Mouse (Mus musculus): ENCODE data around the gene Rab5b. TPM values are rescaled to one million over a fixed set of nuclear protein-coding genes. Genes with fewer than 3 reads are reported as not detected.
A peak's percentile ranks its signal among the peaks of the same experiment; 100 is the strongest.

Rab5b gene
- polyA plus RNA-seq, 1 experiment from 2014 or later, result 82.9 TPM

- H3K4me3 ChIP-seq (ENCODE audit: low read depth, low read length), result peak within 1 kb of the TSS; percentile 78
- ATAC-seq (ENCODE audit: insufficient read depth, low FRiP score, low TSS enrichment), result no peak
- H3K9ac ChIP-seq (ENCODE audit: low read length), result peak within 1 kb of the TSS; percentile 76
- WGBS, result 18% methylated on average over 4 of the region's 4 CpGs
- H3K27ac ChIP-seq (ENCODE audit: low read depth, low read length), result peak within 1 kb of the TSS; percentile 82
- H3K9me3 ChIP-seq (ENCODE audit: control insufficient read depth, low read length), result no peaks in the 10 kb centered on the region
- no peaks in the 10 kb centered on the region for H3K27me3 ChIP-seq (ENCODE audit: control insufficient read depth, insufficient read depth, low read length)
- H3K36me3 ChIP-seq (ENCODE audit: control insufficient read depth, insufficient read depth, low read length), result 0 out of 2 replicates have a peak, but pooled peaks cover 2% of the 10 kb centered on the region
- DNase-seq (ENCODE audit: low spot score), result no peak
- peak within 1 kb of the TSS; percentile 79 for H3K4me2 ChIP-seq (ENCODE audit: low read depth)
- peaks cover 5% of the 10 kb centered on the region for H3K4me1 ChIP-seq (ENCODE audit: control insufficient read depth, insufficient read depth, low read length)
Measured at GRCm38 (mm10) chr10:128703895-128704294, 7.8 kb upstream of the Rab5b start, which contains the start of gene Pmel. Gene Pmel, plus strand, starts transcription at chr10:128704195.

- ATAC-seq (ENCODE audit: insufficient read depth, low FRiP score, low TSS enrichment) (no peak), DNase-seq (ENCODE audit: low spot score) (no peak)
- H3K4me1 ChIP-seq (ENCODE audit: control insufficient read depth, insufficient read depth, low read length), result peaks cover 5% of the 10 kb centered on the region
- H3K4me2 ChIP-seq (ENCODE audit: low read depth), result no peak overlapping the region
- H3K9me3 ChIP-seq (ENCODE audit: control insufficient read depth, low read length), result no peaks in the 10 kb centered on the region
- H3K4me3 ChIP-seq (ENCODE audit: low read depth, low read length), result no peak overlapping the region
- 87% methylated on average over 6 of the region's 6 CpGs for WGBS
- H3K9ac ChIP-seq (ENCODE audit: low read length), result no peak overlapping the region
- H3K27me3 ChIP-seq (ENCODE audit: control insufficient read depth, insufficient read depth, low read length), result no peaks in the 10 kb centered on the region
- peaks cover 4% of the 10 kb centered on the region; the same call in 1 of the 2 replicates for H3K36me3 ChIP-seq (ENCODE audit: control insufficient read depth, insufficient read depth, low read length)
- H3K27ac ChIP-seq (ENCODE audit: low read depth, low read length), result no peak overlapping the region
Measured at GRCm38 (mm10) chr10:128702328-128703007, 6.4 kb upstream of the Rab5b start.

GRCm38 (mm10) chr10:128700712-128701111, 4.6 kb upstream of the Rab5b start:
- H3K27ac ChIP-seq (ENCODE audit: low read depth, low read length), result no peak overlapping the region
- no peak overlapping the region for H3K4me2 ChIP-seq (ENCODE audit: low read depth)
- H3K9ac ChIP-seq (ENCODE audit: low read length), result no peak overlapping the region
- H3K4me1 ChIP-seq (ENCODE audit: control insufficient read depth, insufficient read depth, low read length), result peaks cover 5% of the 10 kb centered on the region
- DNase-seq (ENCODE audit: low spot score) (no peak), ATAC-seq (ENCODE audit: insufficient read depth, low FRiP score, low TSS enrichment) (no peak)
- no peak overlapping the region for H3K4me3 ChIP-seq (ENCODE audit: low read depth, low read length)
- H3K9me3 ChIP-seq (ENCODE audit: control insufficient read depth, low read length), result no peaks in the 10 kb centered on the region
- no peaks in the 10 kb centered on the region for H3K27me3 ChIP-seq (ENCODE audit: control insufficient read depth, insufficient read depth, low read length)
- H3K36me3 ChIP-seq (ENCODE audit: control insufficient read depth, insufficient read depth, low read length), result peaks cover 4% of the 10 kb centered on the region; the same call in 1 of the 2 replicates
- 92% methylated on average over 5 of the region's 5 CpGs for whole genome bisulfite sequencing

- Histone ChIP-seq H3K27me3 (ENCODE audit: control insufficient read depth, insufficient read depth, low read length) (no peaks in the 10 kb centered on the region), H3K4me2 (ENCODE audit: low read depth) (no peak overlapping the region), H3K9ac (ENCODE audit: low read length) (no peak overlapping the region), H3K27ac (ENCODE audit: low read depth, low read length) (no peak overlapping the region), H3K9me3 (ENCODE audit: control insufficient read depth, low read length) (no peaks in the 10 kb centered on the region), H3K4me3 (ENCODE audit: low read depth, low read length) (no peak overlapping the region), H3K4me1 (ENCODE audit: control insufficient read depth, insufficient read depth, low read length) (peaks cover 8% of the 10 kb centered on the region), H3K36me3 (ENCODE audit: control insufficient read depth, insufficient read depth, low read length) (peaks cover 4% of the 10 kb centered on the region; the same call in 1 of the 2 replicates)
- WGBS, result 88% methylated on average over 11 of the region's 11 CpGs
- ATAC-seq (ENCODE audit: insufficient read depth, low FRiP score, low TSS enrichment) (no peak), DNase-seq (ENCODE audit: low spot score) (no peak)
Measured at GRCm38 (mm10) chr10:128699611-128700010, 3.5 kb upstream of the Rab5b start.

- no peak overlapping the region for H3K27ac ChIP-seq (ENCODE audit: low read depth, low read length)
- ATAC-seq (ENCODE audit: insufficient read depth, low FRiP score, low TSS enrichment), result no peak
- 86% methylated on average over 5 of the region's 5 CpGs for whole genome bisulfite sequencing
Measured at GRCm38 (mm10) chr10:128699006-128699405, 2.9 kb upstream of the Rab5b start.

GRCm38 (mm10) chr10:128697072-128697725, 1.1 kb upstream of the Rab5b start:
- Histone ChIP-seq H3K9ac (ENCODE audit: low read length) (no peak overlapping the region), H3K4me1 (ENCODE audit: control insufficient read depth, insufficient read depth, low read length) (peaks cover 4% of the 10 kb centered on the region; the same call in 1 of the 2 replicates), H3K36me3 (ENCODE audit: control insufficient read depth, insufficient read depth, low read length) (peaks cover 4% of the 10 kb centered on the region; the same call in 1 of the 2 replicates), H3K4me2 (ENCODE audit: low read depth) (no peak overlapping the region; the same call in 1 of the 2 replicates), H3K4me3 (ENCODE audit: low read depth, low read length) (no peak overlapping the region), H3K9me3 (ENCODE audit: control insufficient read depth, low read length) (no peaks in the 10 kb centered on the region), H3K27me3 (ENCODE audit: control insufficient read depth, insufficient read depth, low read length) (no peaks in the 10 kb centered on the region), H3K27ac (ENCODE audit: low read depth, low read length) (no peak overlapping the region)
- ATAC-seq (ENCODE audit: insufficient read depth, low FRiP score, low TSS enrichment) (no peak), DNase-seq (ENCODE audit: low spot score) (no peak)
- WGBS, result 90% methylated on average over 6 of the region's 6 CpGs

More at GRCm38 (mm10) chr10:128699006-128699405, 2.9 kb upstream of the Rab5b start:
- no peak overlapping the region for H3K4me2 ChIP-seq (ENCODE audit: low read depth)
- no peak overlapping the region for H3K4me3 ChIP-seq (ENCODE audit: low read depth, low read length)
- H3K36me3 ChIP-seq (ENCODE audit: control insufficient read depth, insufficient read depth, low read length), result peaks cover 4% of the 10 kb centered on the region; the same call in 1 of the 2 replicates
- H3K9ac ChIP-seq (ENCODE audit: low read length), result no peak overlapping the region
- no peaks in the 10 kb centered on the region for H3K27me3 ChIP-seq (ENCODE audit: control insufficient read depth, insufficient read depth, low read length)
- no peak for DNase-seq (ENCODE audit: low spot score)
- peaks cover 8% of the 10 kb centered on the region for H3K4me1 ChIP-seq (ENCODE audit: control insufficient read depth, insufficient read depth, low read length)
- H3K9me3 ChIP-seq (ENCODE audit: control insufficient read depth, low read length), result no peaks in the 10 kb centered on the region

GRCm38 (mm10) chr10:128695411-128695991, 563 bp downstream of the Rab5b start:
- DNase-seq (ENCODE audit: low spot score) (no peak), ATAC-seq (ENCODE audit: insufficient read depth, low FRiP score, low TSS enrichment) (no peak; the same call in 1 of the 2 replicates)
- Histone ChIP-seq H3K27ac (ENCODE audit: low read depth, low read length) (peak overlapping the region; percentile 94), H3K9ac (ENCODE audit: low read length) (peak overlapping the region; percentile 86), H3K36me3 (ENCODE audit: control insufficient read depth, insufficient read depth, low read length) (peaks cover 2% of the 10 kb centered on the region; the same call in 1 of the 2 replicates), H3K4me3 (ENCODE audit: low read depth, low read length) (peak overlapping the region; percentile 72), H3K9me3 (ENCODE audit: control insufficient read depth, low read length) (no peaks in the 10 kb centered on the region), H3K4me1 (ENCODE audit: control insufficient read depth, insufficient read depth, low read length) (peaks cover 4% of the 10 kb centered on the region; the same call in 1 of the 2 replicates), H3K4me2 (ENCODE audit: low read depth) (peak overlapping the region; percentile 76), H3K27me3 (ENCODE audit: control insufficient read depth, insufficient read depth, low read length) (no peaks in the 10 kb centered on the region)
- WGBS, result 2% methylated on average over 22 of the region's 22 CpGs

GRCm38 (mm10) chr10:128674469-128675008, 21.5 kb downstream of the Rab5b start:
- Histone ChIP-seq H3K27ac (ENCODE audit: low read depth, low read length) (peak overlapping the region; percentile 67; the same call in 1 of the 2 replicates), H3K4me1 (ENCODE audit: control insufficient read depth, insufficient read depth, low read length) (peaks cover 5% of the 10 kb centered on the region), H3K4me3 (ENCODE audit: low read depth, low read length) (peak overlapping the region; percentile 61), H3K4me2 (ENCODE audit: low read depth) (peak overlapping the region; percentile 91), H3K9ac (ENCODE audit: low read length) (peak overlapping the region; percentile 51), H3K9me3 (ENCODE audit: control insufficient read depth, low read length) (no peaks in the 10 kb centered on the region), H3K27me3 (ENCODE audit: control insufficient read depth, insufficient read depth, low read length) (no peaks in the 10 kb centered on the region), H3K36me3 (ENCODE audit: control insufficient read depth, insufficient read depth, low read length) (no peaks in the 10 kb centered on the region)
- no peak for DNase-seq (ENCODE audit: low spot score)
- 4% methylated on average over 9 of the region's 9 CpGs for WGBS
- no peak for ATAC-seq (ENCODE audit: insufficient read depth, low FRiP score, low TSS enrichment)
